Mouse (Mus musculus): Measurements from ENCODE around the gene Ebf1. TPM values are rescaled to one million over a fixed set of nuclear protein-coding genes. Genes with fewer than 3 reads are reported as not detected.
A peak's percentile ranks its signal among the peaks of the same experiment; 100 is the strongest.

Ebf1 gene
- total RNA-seq, 2 experiments from 2014 or later = 36.1 to 53.0 TPM

- no peak for DNase-seq
These were observed 336.2 kb downstream of the Ebf1 start for GRCm38 (mm10) chr11:44953337-44953736.

- DNase-seq = no peak
These were observed 336.7 kb downstream of the Ebf1 start for GRCm38 (mm10) chr11:44953863-44954262.

- no peak for DNase-seq
These were observed 337.2 kb downstream of the Ebf1 start for GRCm38 (mm10) chr11:44954362-44954761.

GRCm38 (mm10) chr11:44962746-44963440 is 345.8 kb downstream of the Ebf1 start:
- DNase-seq = peak; percentile 61

GRCm38 (mm10) chr11:44969011-44969410 is 351.9 kb downstream of the Ebf1 start:
- no peak for DNase-seq

- DNase-seq = no peak
These were observed 357.2 kb downstream of the Ebf1 start for GRCm38 (mm10) chr11:44974271-44974670.

- peak; percentile 36 for DNase-seq
These were observed 358.0 kb downstream of the Ebf1 start for GRCm38 (mm10) chr11:44975151-44975550.

GRCm38 (mm10) chr11:44976254-44976802 is 359.2 kb downstream of the Ebf1 start:
- DNase-seq = no peak

GRCm38 (mm10) chr11:44977921-44978397 is 360.8 kb downstream of the Ebf1 start:
- no peak for DNase-seq

GRCm38 (mm10) chr11:44979391-44979790 is 362.3 kb downstream of the Ebf1 start:
- no peak for DNase-seq

- no peak for DNase-seq
These were observed 365.1 kb downstream of the Ebf1 start for GRCm38 (mm10) chr11:44982225-44982624.

- no peak for DNase-seq
These were observed 366.8 kb downstream of the Ebf1 start for GRCm38 (mm10) chr11:44983961-44984360.

GRCm38 (mm10) chr11:44984381-44984780 is 367.3 kb downstream of the Ebf1 start:
- DNase-seq = no peak

GRCm38 (mm10) chr11:44987796-44988195 is 370.7 kb downstream of the Ebf1 start:
- no peak for DNase-seq

GRCm38 (mm10) chr11:45002681-45003286 is 385.7 kb downstream of the Ebf1 start:
- DNase-seq = no peak

- no peak for DNase-seq
These were observed 386.8 kb downstream of the Ebf1 start for GRCm38 (mm10) chr11:45003716-45004437.

- DNase-seq = no peak
These were observed 390.2 kb downstream of the Ebf1 start for GRCm38 (mm10) chr11:45007311-45007710.

- peak; percentile 90 for DNase-seq
These were observed 391.0 kb downstream of the Ebf1 start for GRCm38 (mm10) chr11:45008078-45008477.

GRCm38 (mm10) chr11:45008760-45009159 is 391.6 kb downstream of the Ebf1 start:
- no peak for DNase-seq

- no peak for DNase-seq
These were observed 395.0 kb downstream of the Ebf1 start for GRCm38 (mm10) chr11:45012081-45012480.

- DNase-seq = no peak
These were observed 400.4 kb downstream of the Ebf1 start for GRCm38 (mm10) chr11:45017493-45017892.

- no peak for DNase-seq
These were observed 408.9 kb downstream of the Ebf1 start for GRCm38 (mm10) chr11:45026012-45026411.

- no peak for DNase-seq
These were observed 409.6 kb downstream of the Ebf1 start for GRCm38 (mm10) chr11:45026674-45027073.
